Mouse (Mus musculus) CD4-positive naive resting alpha-beta T cell, adult 76 days (primary cell): ENCODE data around the gene Vma21-ps. TPM values are rescaled to one million over a fixed set of nuclear protein-coding genes. Genes with fewer than 3 reads are reported as not detected.

ENCODE experiments used
- total RNA-seq: library from RNA; stranded (reverse); gene quantifications from one replicate; pipeline ENCODE4 v1.2.4, GENCODE M21; 2023

Vma21-ps gene
- not detected for total RNA-seq

GRCm38 (mm10) chr4:52497144-52497543, at the start of gene Vma21-ps:
Gene Vma21-ps, minus strand, starts transcription at chr4:52497244.

Other genes with a start within 250 kb of the Vma21-ps start
- gene Smc2, start 58.0 kb downstream of the Vma21-ps start, total RNA-seq = 11.6 TPM
- not detected for gene Toporsl, start 99.0 kb upstream of the Vma21-ps start, total RNA-seq